Comparison of ENCODE assay signal across 8 mouse cellular contexts in the genomic region with DNA sequence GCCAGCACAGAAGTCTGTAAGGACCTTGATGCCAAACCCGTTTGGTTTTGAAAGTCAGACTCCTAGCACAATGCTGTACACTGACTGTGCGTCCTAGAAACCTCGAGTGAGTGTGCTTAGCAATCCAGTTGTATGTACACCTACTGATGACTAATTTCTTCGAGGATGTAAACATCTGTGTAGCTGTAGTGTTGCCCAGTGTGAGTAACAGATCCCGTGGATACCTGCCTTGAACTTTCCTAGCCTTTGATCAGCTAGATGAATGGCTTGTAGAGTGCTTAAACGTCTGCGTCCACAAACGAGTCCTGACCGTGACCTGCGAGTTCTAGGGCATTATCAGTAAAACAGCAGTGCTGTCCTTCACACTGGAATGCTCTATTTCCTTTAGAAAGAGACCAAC. TPM values are rescaled to one million over a fixed set of nuclear protein-coding genes. Genes with fewer than 3 reads are reported as not detected.
DNase-seq lines count a peak whose midpoint lies in the region; ATAC-seq and TF ChIP-seq lines count a peak whose summit lies in the region.

No protein-coding gene starts in this region.

- no peak for ATAC-seq in kidney, embryonic 14.5 days (ENCODE audit: low FRiP score, low TSS enrichment)
- ATAC-seq in hindbrain, embryonic 16.5 days, result no peak
- ATAC-seq in midbrain, postnatal 0 days (ENCODE audit: low FRiP score), result no peak

- H3K27ac ChIP-seq in kidney, embryonic 14.5 days (ENCODE audit: low read depth, low read length), result no peak overlapping the region
- no peak overlapping the region for H3K27ac ChIP-seq in hindbrain, embryonic 16.5 days (ENCODE audit: low read depth, low read length)
- no peak overlapping the region for H3K27ac ChIP-seq in midbrain, postnatal 0 days (ENCODE audit: low read depth, low read length)

- H3K4me1 ChIP-seq in kidney, embryonic 14.5 days (ENCODE audit: control insufficient read depth, insufficient read depth, low read length), result peaks cover 31% of the 10 kb centered on the region
- H3K4me1 ChIP-seq in hindbrain, embryonic 16.5 days (ENCODE audit: control insufficient read depth, insufficient read depth, low read depth, low read length), result peaks cover 35% of the 10 kb centered on the region
- peaks cover 21% of the 10 kb centered on the region for H3K4me1 ChIP-seq in midbrain, postnatal 0 days (ENCODE audit: insufficient read depth, low read length)

- H3K4me2 ChIP-seq in kidney, embryonic 14.5 days (replicated peaks; ENCODE audit: low read depth, low read length), result peak overlapping the region; percentile 91
- H3K4me2 ChIP-seq in hindbrain, embryonic 16.5 days (ENCODE audit: low read length), result peak overlapping the region; percentile 71
- H3K4me2 ChIP-seq in midbrain, postnatal 0 days (ENCODE audit: low read depth, low read length, poor library complexity, severe bottlenecking), result peak overlapping the region; percentile 92

- H3K9me3 ChIP-seq in kidney, embryonic 14.5 days (ENCODE audit: control insufficient read depth, low read length), result no peaks in the 10 kb centered on the region
- H3K9me3 ChIP-seq in hindbrain, embryonic 16.5 days (ENCODE audit: control insufficient read depth, low read length), result no peaks in the 10 kb centered on the region
- H3K9me3 ChIP-seq in midbrain, postnatal 0 days (ENCODE audit: low read length), result no peaks in the 10 kb centered on the region

- H3K9ac ChIP-seq in kidney, embryonic 14.5 days (ENCODE audit: low read depth, low read length), result peak overlapping the region; percentile 99
- peak overlapping the region; percentile 97; the same call in 1 of the 2 replicates for H3K9ac ChIP-seq in hindbrain, embryonic 16.5 days (ENCODE audit: low read depth, low read length)
- peak overlapping the region; percentile 99 for H3K9ac ChIP-seq in midbrain, postnatal 0 days (replicated peaks; ENCODE audit: low read length, poor library complexity, severe bottlenecking)

- H3K36me3 ChIP-seq in kidney, embryonic 14.5 days (ENCODE audit: control insufficient read depth, insufficient read depth, low read length), result peaks cover 10% of the 10 kb centered on the region
- no peaks in the 10 kb centered on the region for H3K36me3 ChIP-seq in hindbrain, embryonic 16.5 days (ENCODE audit: control insufficient read depth, insufficient read depth, low read length)
- 0 out of 2 replicates have a peak, but pooled peaks cover 4% of the 10 kb centered on the region for H3K36me3 ChIP-seq in midbrain, postnatal 0 days (ENCODE audit: insufficient read depth, low read length)

- no peak for TF ChIP-seq CTCF in midbrain, postnatal 0 days (IDR thresholded peaks at IDR 0.05)

- intact Hi-C loops in left cerebral cortex, postnatal 4 days (cut with DNase I), result no loop called here

- DNase-seq in kidney, postnatal 10 days, result no peak
- DNase-seq in adrenal gland, postnatal 36 days, result peak; percentile 61 to 68
- no peak for DNase-seq in midbrain, postnatal 0 days (ENCODE audit: low spot score)
- DNase-seq in frontal cortex, postnatal 25 days (ENCODE audit: low spot score in 2 of 2), result no peak
- no peak for DNase-seq in layer of hippocampus, postnatal 36 days
- no peak for DNase-seq in left cerebral cortex, postnatal 4 days

- H3K27me3 ChIP-seq in kidney, embryonic 14.5 days (ENCODE audit: control insufficient read depth, insufficient read depth, low read length), result no peaks in the 10 kb centered on the region
- no peaks in the 10 kb centered on the region for H3K27me3 ChIP-seq in hindbrain, embryonic 16.5 days (replicated peaks; ENCODE audit: control insufficient read depth, insufficient read depth, low read length)
- no peaks in the 10 kb centered on the region for H3K27me3 ChIP-seq in midbrain, postnatal 0 days (ENCODE audit: insufficient read depth, low read length)

- 13% methylated on average over 10 of the region's 10 CpGs for WGBS in kidney, embryonic 14.5 days
- 25% methylated on average over 10 of the region's 10 CpGs for WGBS in hindbrain, embryonic 16.5 days
- WGBS in midbrain, postnatal 0 days, result 16% methylated on average over 10 of the region's 10 CpGs

- peak overlapping the region; percentile 94 for H3K4me3 ChIP-seq in kidney, embryonic 14.5 days (ENCODE audit: low read length)
- peak overlapping the region; percentile 92 for H3K4me3 ChIP-seq in hindbrain, embryonic 16.5 days (ENCODE audit: low read length)
- H3K4me3 ChIP-seq in midbrain, postnatal 0 days (ENCODE audit: low read depth, low read length), result peak overlapping the region; percentile 94

RNA-seq across cellular contexts. Expression of a gene that starts 1.1 kb away (rescaled TPM):
- 11.5 and 18.4 TPM in 2 replicates for polyA plus RNA-seq in kidney, embryonic 14.5 days (2014; fragmentation: Nextera tagmentation; extraction: Ambion mirVana)
- 10 to 100 TPM; 11.8 to 12.1 TPM for total RNA-seq in adrenal gland, postnatal 36 days (2021)
- polyA plus RNA-seq in hindbrain, embryonic 16.5 days (2015; fragmentation: Nextera tagmentation; extraction: Ambion mirVana), result 11.7 and 15.2 TPM in 2 replicates
- total RNA-seq in midbrain, postnatal 0 days (2014; rRNA removed), result 17.7 and 18.5 TPM in 2 replicates
- polyA plus RNA-seq in midbrain, postnatal 0 days (2015; fragmentation: Nextera tagmentation; extraction: Ambion mirVana), result 12.0 and 14.8 TPM in 2 replicates
- 10 to 100 TPM; 12.4 to 13.4 TPM for total RNA-seq in layer of hippocampus, postnatal 36 days (2021)
- total RNA-seq in left cerebral cortex, postnatal 4 days (2021), result 10 to 100 TPM; 13.7 to 14.3 TPM

RNA-seq across cellular contexts. Expression of a gene that starts 43.2 kb away (rescaled TPM):
- polyA plus RNA-seq in kidney, embryonic 14.5 days (2014; fragmentation: Nextera tagmentation; extraction: Ambion mirVana), result 56.4 and 61.3 TPM in 2 replicates
- 10 to 100 TPM; 41.1 to 42.9 TPM for total RNA-seq in adrenal gland, postnatal 36 days (2021)
- polyA plus RNA-seq in hindbrain, embryonic 16.5 days (2015; fragmentation: Nextera tagmentation; extraction: Ambion mirVana), result 41.9 and 49.2 TPM in 2 replicates
- 20.1 and 23.2 TPM in 2 replicates for total RNA-seq in midbrain, postnatal 0 days (2014; rRNA removed)
- 24.6 and 25.5 TPM in 2 replicates for polyA plus RNA-seq in midbrain, postnatal 0 days (2015; fragmentation: Nextera tagmentation; extraction: Ambion mirVana)
- 10 to 100 TPM; 39.5 to 40.6 TPM for total RNA-seq in layer of hippocampus, postnatal 36 days (2021)
- total RNA-seq in left cerebral cortex, postnatal 4 days (2021), result 10 to 100 TPM; 25.2 to 29.7 TPM

RNA-seq across cellular contexts. Expression of a gene that starts 43.2 kb away (rescaled TPM):
- 21.4 and 26.3 TPM in 2 replicates for polyA plus RNA-seq in kidney, embryonic 14.5 days (2014; fragmentation: Nextera tagmentation; extraction: Ambion mirVana)
- 10 to 100 TPM; 12.7 to 15.8 TPM for total RNA-seq in adrenal gland, postnatal 36 days (2021)
- 10.6 and 10.9 TPM in 2 replicates for polyA plus RNA-seq in hindbrain, embryonic 16.5 days (2015; fragmentation: Nextera tagmentation; extraction: Ambion mirVana)
- total RNA-seq in midbrain, postnatal 0 days (2014; rRNA removed), result 12.8 and 16.5 TPM in 2 replicates
- 5.7 TPM in 2 replicates for polyA plus RNA-seq in midbrain, postnatal 0 days (2015; fragmentation: Nextera tagmentation; extraction: Ambion mirVana)
- 10 to 100 TPM; 24.8 to 25.1 TPM for total RNA-seq in layer of hippocampus, postnatal 36 days (2021)
- total RNA-seq in left cerebral cortex, postnatal 4 days (2021), result 10 to 100 TPM in 1 of 2 experiments, 1 to 10 TPM in 1; 9.9 to 10.8 TPM

Comparison
In these comparisons a context has a peak if more than half of its experiments do, and no peak if none do; other contexts are left out.
1. DNase-seq: peak in adrenal gland, postnatal 36 days (2 of 2); none in kidney, postnatal 10 days (single experiment), midbrain, postnatal 0 days (single experiment), frontal cortex, postnatal 25 days (0 of 2), layer of hippocampus, postnatal 36 days (0 of 2) and left cerebral cortex, postnatal 4 days (single experiment).
2. Peak in every context shown above with its lines, with median percentiles within 50 percentile points of each other: H3K4me2 ChIP-seq, H3K4me3 ChIP-seq and H3K9ac ChIP-seq.